Mouse (Mus musculus) yolk sac, embryonic 10.5 days (tissue): ENCODE results near the gene Abcd4.

Source experiments
- DNase-seq: peaks from one replicate; pipeline ENCODE4 v3.0.0-alpha.2; 2017; ENCODE audit warnings: low spot score

The Abcd4 gene

GRCm38 (mm10) chr12:84616977-84617630, at the start of gene Abcd4:
Gene Abcd4 (minus strand): TSS chr12:84617413.
- DNase-seq: peak; percentile 96

- DNase-seq: no peak
Measured at GRCm38 (mm10) chr12:84653912-84654311, 36.7 kb upstream of the Abcd4 start.

- DNase-seq: no peak
Measured at GRCm38 (mm10) chr12:84650234-84650633, 33.0 kb upstream of the Abcd4 start.

GRCm38 (mm10) chr12:84640654-84641053, 23.4 kb upstream of the Abcd4 start, which contains the start of gene Vrtn:
Gene Vrtn (plus strand): TSS chr12:84641019.
- no peak for DNase-seq

DNA sequence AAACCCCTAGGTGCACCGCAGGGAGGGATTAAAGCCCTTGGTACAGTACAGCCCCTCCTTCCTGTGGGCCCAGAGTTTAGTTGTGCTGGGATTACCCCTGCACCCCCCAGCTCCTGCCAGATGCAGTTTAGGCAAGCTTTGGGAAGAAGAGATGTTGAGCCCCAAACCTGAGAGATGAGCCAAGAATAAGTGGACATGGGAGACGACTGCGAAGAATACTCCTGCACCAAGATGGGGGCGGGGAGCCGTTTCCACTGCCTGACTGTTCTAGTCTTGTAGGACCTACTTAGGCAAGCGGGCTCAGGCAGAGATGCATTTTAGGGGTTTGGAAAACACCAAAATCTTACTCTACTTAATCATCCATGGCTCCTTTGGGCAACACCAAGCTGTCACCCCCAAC, 23.0 kb upstream of the Abcd4 start:
- DNase-seq: no peak

GRCm38 (mm10) chr12:84631867-84632266, 14.7 kb upstream of the Abcd4 start:
- DNase-seq: no peak

GRCm38 (mm10) chr12:84625116-84625515, 7.9 kb upstream of the Abcd4 start:
- DNase-seq: peak; percentile 31

- peak; percentile 57 for DNase-seq
Measured at GRCm38 (mm10) chr12:84624601-84625000, 7.4 kb upstream of the Abcd4 start.

- no peak for DNase-seq
Measured at GRCm38 (mm10) chr12:84620975-84621374, 3.8 kb upstream of the Abcd4 start.

- DNase-seq: no peak
Measured at GRCm38 (mm10) chr12:84617663-84618062, 450 bp upstream of the Abcd4 start.

DNA sequence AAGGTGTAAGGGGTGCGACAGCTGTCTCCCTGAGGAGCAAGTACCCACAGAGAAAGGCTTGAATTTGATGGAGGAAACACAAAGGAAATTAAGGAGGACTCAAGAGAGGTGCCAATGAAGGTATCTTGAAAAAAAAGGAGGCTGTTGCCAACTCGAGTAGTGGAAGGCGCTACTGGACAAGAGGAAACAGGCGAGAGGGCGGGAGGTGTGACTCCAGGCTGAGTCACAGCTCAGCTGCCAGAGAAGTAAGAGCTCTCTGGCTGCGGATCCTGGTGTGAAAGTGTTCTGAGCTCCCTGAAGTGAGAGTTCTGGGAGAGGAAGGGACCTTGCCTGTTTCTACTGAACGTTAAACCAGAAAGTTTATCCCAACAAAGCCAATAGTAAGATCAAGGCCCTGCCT, 2.7 kb downstream of the Abcd4 start:
- no peak for DNase-seq

- peak; percentile 50 for DNase-seq
Measured at GRCm38 (mm10) chr12:84614001-84614400, 3.2 kb downstream of the Abcd4 start.

DNA sequence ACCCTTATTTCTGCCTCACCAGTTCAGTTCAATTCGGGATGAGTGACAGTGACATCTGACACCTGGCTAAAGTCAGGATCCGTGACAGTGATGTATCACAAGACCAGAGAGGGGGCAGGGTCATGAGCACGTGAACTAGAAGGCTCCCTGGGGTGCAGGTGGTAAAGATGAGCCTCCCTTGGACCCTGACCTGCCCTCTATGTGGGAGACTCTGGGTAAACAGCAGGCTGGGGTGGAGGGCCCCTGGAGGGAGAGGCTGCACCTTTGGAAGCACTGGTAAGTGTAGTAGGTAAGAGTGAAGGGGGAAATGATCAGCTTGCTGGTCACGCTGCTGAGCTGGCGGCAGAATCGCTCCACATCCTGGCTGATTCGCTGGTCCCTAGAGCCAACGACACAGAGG, 4.7 kb downstream of the Abcd4 start:
- DNase-seq: peak; percentile 85

DNA sequence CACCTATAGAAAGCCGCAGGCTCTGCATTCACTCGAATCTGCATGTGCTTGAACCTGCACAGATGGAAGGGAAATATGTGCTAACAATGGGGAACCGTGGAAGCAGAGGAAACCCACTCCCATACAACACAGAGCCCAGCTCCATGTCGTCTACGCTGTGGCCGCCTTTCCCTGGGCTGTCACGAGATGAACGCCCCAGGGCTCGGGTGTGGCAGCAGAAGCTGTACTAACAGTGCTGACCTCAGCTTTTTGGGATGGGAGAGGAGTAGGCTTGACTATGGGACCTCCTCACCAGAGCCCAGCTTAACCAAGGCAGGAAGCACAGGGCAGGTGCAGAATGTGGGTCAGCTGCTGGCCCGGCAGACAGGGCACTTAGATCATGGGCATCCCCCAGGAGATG, 5.5 kb downstream of the Abcd4 start:
- DNase-seq: peak; percentile 44

DNA sequence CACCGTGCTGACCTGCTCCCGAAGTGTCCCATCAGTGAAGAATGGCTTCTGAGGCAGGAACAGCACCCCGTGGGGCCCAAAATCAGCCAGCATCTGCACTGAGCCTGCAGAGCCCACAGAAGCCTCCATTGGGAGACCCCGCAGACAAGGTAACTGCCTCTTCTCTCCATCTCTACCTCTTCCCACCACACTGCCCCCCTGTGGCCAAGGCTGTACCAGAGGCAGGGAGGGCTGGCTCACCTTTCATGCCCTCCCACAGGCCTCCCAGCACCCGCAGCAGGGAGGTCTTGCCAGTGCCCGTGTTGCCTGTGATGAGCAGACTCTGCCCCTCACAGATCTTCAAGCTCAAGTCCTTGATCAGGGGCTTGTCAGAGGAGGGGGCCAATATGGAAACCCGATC, 11.4 kb downstream of the Abcd4 start:
- no peak for DNase-seq

DNA sequence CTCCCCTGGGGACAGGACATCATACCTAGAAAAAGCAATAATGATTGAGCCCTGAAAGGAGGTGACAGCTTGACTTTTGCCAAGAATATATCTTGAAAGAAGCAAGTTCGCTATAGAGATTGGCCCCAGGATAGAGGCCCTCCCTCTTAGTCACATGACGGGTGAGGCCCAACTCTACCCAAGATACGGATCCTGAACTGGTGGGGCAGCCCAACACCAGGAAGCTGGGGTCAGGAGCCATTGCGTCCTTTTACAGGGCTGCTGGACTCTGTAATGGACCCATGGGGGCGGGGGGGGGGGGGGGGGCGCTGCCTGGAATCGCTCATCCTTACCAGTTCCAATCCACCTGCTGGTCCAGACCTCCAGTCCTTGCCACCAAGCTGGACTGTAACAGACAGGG, 13.2 kb downstream of the Abcd4 start:
- no peak for DNase-seq

DNA sequence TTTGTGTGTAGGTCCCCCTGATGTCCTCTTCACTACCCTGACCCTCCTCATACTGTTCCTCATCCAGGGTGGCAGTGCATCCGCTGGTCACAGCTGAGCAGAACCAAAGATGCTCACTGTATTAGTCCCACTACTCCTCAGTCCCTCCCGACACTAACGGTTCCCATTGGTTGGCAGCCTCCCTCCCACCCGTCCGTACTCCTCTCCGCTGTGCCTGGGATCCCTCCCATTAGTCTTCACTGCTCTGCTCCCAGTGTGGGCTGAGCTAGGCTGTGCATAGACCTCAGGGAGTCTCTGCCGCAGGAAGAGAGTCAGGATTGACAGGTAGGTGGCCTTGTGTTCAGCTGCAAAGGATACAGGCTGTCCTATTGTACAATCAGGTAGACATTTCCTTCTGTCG, 18.9 kb downstream of the Abcd4 start:
- DNase-seq: no peak

- DNase-seq: peak; percentile 69
Measured at GRCm38 (mm10) chr12:84589825-84590761, 27.1 kb downstream of the Abcd4 start.

GRCm38 (mm10) chr12:84581285-84581684, 35.9 kb downstream of the Abcd4 start:
- DNase-seq: no peak

GRCm38 (mm10) chr12:84578440-84578770, 38.8 kb downstream of the Abcd4 start:
- no peak for DNase-seq

GRCm38 (mm10) chr12:84577768-84578439, 39.3 kb downstream of the Abcd4 start:
- no peak for DNase-seq

DNA sequence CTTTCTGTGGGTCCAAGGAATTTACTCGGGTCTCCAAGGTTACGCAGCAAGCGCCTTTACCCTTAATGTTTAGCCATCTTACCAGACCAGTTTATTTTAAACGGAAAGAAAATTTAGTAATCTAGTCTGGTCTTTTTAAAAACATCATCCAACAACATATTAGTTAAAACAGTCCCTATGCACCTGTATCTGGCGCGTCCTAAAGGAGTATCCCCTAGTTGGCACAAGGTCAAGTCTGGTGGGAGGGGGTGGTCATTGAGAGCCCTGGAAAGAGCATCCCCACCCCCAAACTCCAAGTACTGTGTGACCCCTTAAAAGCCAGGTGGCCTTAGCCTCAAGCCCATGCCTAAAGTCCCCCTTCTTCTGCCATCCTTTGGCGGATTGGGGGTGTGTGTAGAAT, 44.1 kb downstream of the Abcd4 start:
- DNase-seq: no peak

- no peak for DNase-seq
Measured at GRCm38 (mm10) chr12:84572341-84572720, 44.9 kb downstream of the Abcd4 start.
